Mouse (Mus musculus) v-Abl transformed pro-B cells (cell line): ENCODE measurements at regions not wholly inside any gene's neighbourhood (a gene's known extent, or its start where the extent isn't known, plus 50 kb on each side); places are given as distances from the start of the nearest gene placed in this dataset.

Experiments used
- in situ Hi-C, 2 experiments: fragments of 400-800 bp; cut with MboI; formaldehyde crosslinking; loops; one replicate each; pipeline ENCODE4 v1.15.1; 2025; ENCODE audit not compliant: unreplicated experiment in 2 of 2

GRCm38 (mm10) chr12:9173680-9174079 is 143.9 kb downstream of the Ttc32 start:
- in situ Hi-C loops: no loop called here

GRCm38 (mm10) chr12:9174327-9174726 is 144.5 kb downstream of the Ttc32 start:
- in situ Hi-C loops: no loop called here

GRCm38 (mm10) chr12:9176198-9176597 is 146.4 kb downstream of the Ttc32 start:
- in situ Hi-C loops: no loop called here

GRCm38 (mm10) chr12:9178626-9179025 is 148.8 kb downstream of the Ttc32 start:
- in situ Hi-C loops: no loop called here

GRCm38 (mm10) chr12:9180677-9181076 is 150.9 kb downstream of the Ttc32 start:
- in situ Hi-C loops: no loop called here

- in situ Hi-C loops: no loop called here
These were observed 161.9 kb downstream of the Ttc32 start for GRCm38 (mm10) chr12:9191721-9192120.

GRCm38 (mm10) chr12:9199321-9199720 is 169.5 kb downstream of the Ttc32 start:
- in situ Hi-C loops: no loop called here

- in situ Hi-C loops: no loop called here
These were observed 182.4 kb downstream of the Ttc32 start for GRCm38 (mm10) chr12:9212211-9212610.

GRCm38 (mm10) chr12:9224971-9225370 is 195.2 kb downstream of the Ttc32 start:
- in situ Hi-C loops: no loop called here

GRCm38 (mm10) chr12:9227901-9228300 is 198.1 kb downstream of the Ttc32 start:
- in situ Hi-C loops: no loop called here

GRCm38 (mm10) chr12:9228486-9228885 is 198.7 kb downstream of the Ttc32 start:
- in situ Hi-C loops: no loop called here

- in situ Hi-C loops: no loop called here
These were observed 200.2 kb downstream of the Ttc32 start for GRCm38 (mm10) chr12:9229981-9230380.

GRCm38 (mm10) chr12:9230576-9230975 is 200.8 kb downstream of the Ttc32 start:
- in situ Hi-C loops: no loop called here

- in situ Hi-C loops: no loop called here
These were observed 202.6 kb downstream of the Ttc32 start for GRCm38 (mm10) chr12:9232431-9232830.

- in situ Hi-C loops: no loop called here
These were observed 206.1 kb downstream of the Ttc32 start for GRCm38 (mm10) chr12:9235866-9236265.

GRCm38 (mm10) chr12:9237538-9237937 is 207.7 kb downstream of the Ttc32 start:
- in situ Hi-C loops: no loop called here

GRCm38 (mm10) chr12:9237955-9238354 is 208.2 kb downstream of the Ttc32 start:
- in situ Hi-C loops: no loop called here

- in situ Hi-C loops: no loop called here
These were observed 217.7 kb downstream of the Ttc32 start for GRCm38 (mm10) chr12:9247506-9247905.

GRCm38 (mm10) chr12:9251772-9252171 is 222.0 kb downstream of the Ttc32 start:
- in situ Hi-C loops: no loop called here

- in situ Hi-C loops: no loop called here
These were observed 223.7 kb downstream of the Ttc32 start for GRCm38 (mm10) chr12:9253306-9254074.

GRCm38 (mm10) chr12:9254301-9254860 is 224.6 kb downstream of the Ttc32 start:
- in situ Hi-C loops: no loop called here
